Mouse (Mus musculus) frontal cortex, adult (tissue): ENCODE measurements around the gene Efcab5.
"Not testable (repeated sequence)": the region's sequence is repeated elsewhere in the genome, so short reads cannot be mapped to it uniquely, and the experiment has no call there.

Source experiments
- ATAC-seq: cut with Nextera tagmentation; 2 replicates; pipeline ENCODE4 v1.9.2; 2017; ENCODE audit warnings: mild to moderate bottlenecking, moderate library complexity, mixed read lengths; ENCODE audit not compliant: low TSS enrichment

The Efcab5 gene

DNA sequence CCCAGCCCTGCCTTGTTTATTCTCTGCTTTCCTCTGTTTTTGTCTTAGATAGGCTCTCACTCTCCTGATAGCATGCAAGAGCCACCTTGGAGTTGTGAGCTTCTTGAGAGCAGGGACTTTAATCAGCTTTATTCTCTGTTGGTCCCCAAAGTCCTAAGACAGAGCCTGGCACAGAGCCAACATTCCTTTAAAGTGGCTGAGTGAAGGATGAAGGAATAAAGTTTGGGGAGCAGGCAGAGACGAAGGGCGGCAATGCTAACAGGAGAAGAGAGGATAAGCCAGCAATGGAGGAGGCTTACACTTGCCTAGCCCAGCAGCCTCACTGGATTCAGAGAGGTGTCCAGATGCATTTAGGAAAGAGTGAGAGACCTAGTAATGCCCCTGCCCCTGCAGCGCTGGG, 92.2 kb downstream of the Efcab5 start:
- ATAC-seq = no peak

DNA sequence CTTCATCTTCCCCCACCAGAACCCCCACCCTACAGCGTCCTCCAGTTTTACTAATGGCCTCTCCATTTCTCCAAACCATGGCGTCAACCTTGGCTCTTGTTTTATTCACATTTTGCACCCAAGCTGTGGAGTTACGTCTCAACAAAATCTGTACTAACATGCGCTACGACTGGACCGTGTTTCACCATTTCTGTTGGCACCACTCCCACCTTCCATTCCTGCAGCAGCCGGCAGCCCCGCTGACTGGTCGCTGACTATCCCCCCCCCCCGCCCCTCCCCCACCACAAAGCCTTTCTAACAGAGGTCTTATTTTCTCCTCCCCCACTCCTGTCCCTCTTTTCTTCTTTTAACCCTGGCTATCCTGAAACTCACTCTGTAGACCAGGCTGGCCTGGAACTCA, 93.6 kb downstream of the Efcab5 start:
- ATAC-seq = no peak

DNA sequence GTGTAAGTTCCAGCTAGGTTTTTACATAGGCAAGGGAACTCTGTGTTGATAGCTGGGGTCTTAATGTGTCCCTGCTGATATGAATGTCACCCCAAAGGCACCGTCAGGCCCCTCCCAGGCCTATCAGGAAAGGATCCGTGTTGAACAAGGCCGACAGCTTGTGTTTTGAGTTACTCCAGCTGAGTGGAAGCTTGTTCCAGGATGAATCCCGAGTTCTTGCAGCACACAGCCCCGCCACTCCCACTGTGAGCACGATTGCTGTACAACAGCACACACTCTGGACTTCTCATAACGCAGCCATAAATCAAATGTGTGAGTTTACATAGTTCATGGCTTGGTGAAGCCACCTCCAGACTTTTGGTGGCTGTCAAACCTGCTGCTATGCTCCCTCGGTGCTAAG, 94.6 kb downstream of the Efcab5 start:
- no peak for ATAC-seq

DNA sequence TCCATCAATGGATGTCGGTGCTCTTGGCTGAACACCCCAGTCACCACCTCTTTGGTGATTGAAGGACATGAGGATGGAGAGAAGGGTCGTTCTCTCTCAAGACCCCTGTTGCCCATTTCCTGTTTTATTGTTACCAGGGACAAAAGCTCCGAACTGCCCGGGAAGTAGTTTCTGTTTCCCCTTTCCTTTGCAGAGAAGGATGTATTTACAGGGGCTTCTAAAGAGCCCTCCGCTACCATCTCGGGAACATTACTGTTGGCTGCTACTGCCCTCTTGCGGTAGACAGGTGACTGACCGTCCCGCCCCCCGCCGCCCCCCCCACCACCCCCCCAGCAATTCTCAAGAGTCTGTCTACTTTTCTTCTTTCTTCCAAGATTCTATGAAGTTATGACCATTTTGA, 95.6 kb downstream of the Efcab5 start:
- no peak for ATAC-seq

DNA sequence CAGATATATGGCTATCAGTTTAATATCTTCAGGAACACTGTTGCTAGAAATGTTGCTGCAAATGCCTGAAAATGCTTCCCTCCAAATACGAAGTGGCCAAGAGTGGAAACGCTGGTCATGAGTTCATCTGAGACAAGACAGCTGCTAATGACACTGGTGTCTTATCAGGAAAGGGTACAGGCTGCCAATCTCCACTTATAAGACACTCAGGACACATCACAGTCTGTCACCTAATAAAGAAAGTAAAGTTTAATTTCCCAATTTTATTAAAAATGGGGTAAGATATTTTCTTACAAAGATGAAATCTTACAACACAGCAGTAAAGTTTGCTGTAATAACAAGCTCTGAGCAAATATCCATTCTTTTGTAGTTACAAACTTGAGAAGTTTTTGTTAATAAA, 99.6 kb downstream of the Efcab5 start:
- ATAC-seq = no peak

DNA sequence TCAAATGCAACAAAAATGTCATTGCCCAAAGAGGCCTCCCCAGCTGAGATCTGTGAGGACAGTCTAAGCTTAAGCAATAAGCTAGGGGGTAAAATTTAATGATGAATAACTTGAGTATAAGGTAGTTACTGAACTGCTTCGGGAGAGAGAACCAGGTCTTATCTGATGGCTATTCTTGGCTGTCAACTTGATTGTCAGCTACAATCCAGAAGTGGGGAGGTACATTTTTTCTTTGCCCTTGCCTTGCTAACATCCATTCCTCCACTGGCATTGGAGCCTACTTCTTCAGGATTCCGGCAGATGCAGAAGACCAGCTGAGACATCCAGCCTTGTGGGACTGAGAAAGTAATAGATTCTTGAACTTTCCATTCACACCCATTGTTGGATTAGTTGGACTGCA, 101.8 kb downstream of the Efcab5 start:
- no peak for ATAC-seq

DNA sequence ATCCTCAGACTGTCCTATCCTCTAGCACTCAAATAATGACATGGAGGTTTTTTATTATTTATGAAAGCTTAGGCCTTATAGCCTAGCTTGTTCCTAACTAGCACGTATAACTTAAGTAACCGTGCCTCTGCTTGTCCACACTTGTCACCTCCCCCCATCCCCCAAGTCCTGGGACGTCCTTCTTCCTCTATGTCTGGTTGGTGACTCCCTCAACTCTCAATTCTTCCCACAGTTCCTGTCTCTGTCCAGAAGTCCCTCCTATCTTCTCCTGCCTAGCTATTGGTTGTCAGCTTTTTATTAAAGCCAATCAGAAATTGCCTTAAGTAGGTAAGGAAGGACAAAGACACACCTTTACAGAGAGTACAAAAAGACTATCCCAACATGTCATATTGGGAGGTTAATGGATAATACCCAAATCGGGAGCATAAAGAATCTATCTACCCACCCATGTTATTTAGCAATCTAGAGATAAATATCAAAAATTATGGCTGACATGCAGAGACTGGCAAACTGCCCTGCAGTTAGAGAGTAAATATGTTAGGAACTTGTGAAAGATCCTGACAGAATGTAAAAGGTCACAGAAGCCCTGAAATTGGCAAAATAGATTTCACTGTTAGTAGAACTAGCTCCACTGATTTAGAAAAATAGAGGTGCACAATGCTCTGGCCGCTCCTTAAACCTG, 104.6 kb downstream of the Efcab5 start:
- ATAC-seq = no peak

DNA sequence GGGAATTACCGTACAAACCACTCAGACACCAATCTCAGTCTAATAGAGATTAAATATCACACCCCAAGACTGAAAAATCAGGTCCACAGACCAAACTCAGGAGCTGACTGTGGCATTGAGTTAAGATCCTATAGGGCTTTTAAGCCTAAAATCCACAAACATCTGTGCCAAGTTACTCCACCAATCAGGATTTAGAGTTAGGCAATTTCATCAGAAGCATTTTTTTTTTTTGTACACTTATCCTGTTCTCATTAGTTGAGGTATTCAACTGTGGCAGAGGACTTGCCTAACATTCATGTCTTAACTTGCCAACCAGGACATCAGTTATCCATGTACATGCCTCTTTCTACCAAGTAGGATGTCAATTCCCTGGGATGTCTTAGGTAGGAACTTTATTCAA, 109.4 kb downstream of the Efcab5 start:
- ATAC-seq = no peak

DNA sequence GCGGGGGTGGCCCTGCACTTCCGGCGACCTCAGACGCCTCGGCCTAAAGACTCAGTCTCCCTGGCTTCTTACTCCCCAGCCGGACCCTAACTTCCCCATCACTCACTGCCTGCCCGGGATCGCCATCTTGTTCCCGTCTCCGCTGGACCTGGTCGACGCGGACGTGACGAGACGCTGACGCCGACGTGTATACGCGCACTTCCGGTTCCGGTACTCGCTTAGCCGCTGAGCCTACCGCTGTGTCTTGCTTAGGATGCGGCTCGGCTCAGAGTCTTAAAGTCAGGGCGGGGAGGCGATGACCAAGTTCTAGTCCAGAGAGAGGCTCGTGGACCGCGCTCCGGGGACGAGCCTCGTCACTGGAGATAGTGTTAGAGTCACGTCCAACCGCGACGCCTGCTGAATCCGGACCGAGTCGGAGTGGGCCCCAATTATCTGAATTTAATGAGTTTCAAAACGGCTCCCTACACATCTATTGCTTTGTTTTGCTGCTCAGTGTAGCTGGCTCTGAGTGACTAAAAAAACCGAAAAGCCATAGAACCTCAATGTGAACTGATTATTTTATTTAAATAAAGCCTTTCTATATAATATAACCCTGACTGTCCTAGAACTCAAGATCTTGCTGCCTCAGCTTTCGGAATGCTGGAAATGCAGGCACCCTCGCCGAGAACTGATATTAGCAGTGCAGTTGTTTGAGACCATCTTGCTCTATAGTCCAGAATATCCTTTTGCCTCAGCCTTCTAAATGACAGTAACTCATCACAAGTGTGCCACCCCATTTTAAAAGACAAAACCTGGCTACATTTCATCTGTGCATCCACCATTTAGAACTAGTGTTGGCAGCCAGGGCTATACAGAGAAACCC, 110.3 kb downstream of the Efcab5 start, which contains the start of gene Nsrp1:
Gene Nsrp1, minus strand, starts transcription at position 163 of the 862 bp plus-strand sequence.
- peak; percentile 100 for ATAC-seq

DNA sequence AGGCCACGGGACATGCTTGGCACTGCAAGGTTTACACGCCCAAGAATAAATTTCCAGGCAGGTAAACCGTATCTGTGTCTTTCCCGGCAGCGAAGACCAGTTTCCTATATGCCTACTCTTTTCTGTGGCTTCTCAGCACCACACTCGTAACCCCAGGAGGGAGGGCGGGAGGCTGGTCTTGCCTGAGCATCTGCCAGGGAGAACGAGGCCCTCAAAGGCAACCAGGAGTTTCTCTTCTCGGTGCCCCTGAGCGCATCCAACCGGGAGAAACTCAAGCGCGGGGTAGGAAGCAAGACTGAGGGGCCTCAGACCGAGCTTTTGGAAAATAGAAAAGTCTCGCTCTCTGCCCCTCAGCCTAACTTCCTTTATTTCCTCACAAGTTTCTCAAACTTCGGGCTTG, 111.0 kb downstream of the Efcab5 start:
- ATAC-seq = peak; percentile 23; the same call in 1 of the 2 replicates

DNA sequence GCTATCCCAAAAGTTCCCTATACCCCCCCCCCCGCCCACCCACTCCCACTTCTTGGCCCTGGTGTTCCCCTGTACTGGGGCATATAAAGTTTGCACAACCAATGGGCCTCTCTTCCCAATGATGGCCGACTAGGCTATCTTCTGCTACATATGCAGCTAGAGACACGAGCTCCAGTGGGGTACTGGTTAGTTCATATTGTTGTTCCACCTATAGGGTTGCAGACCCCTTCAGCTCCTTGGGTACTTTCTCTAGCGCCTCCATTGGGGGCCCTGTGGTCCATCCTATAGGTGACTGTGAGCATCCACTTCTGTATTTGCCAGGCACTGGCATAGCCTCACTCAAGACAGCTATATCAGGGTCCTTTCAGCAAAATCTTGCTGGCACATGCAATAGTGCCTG, 111.4 kb downstream of the Efcab5 start:
- ATAC-seq = not testable (repeated sequence)

DNA sequence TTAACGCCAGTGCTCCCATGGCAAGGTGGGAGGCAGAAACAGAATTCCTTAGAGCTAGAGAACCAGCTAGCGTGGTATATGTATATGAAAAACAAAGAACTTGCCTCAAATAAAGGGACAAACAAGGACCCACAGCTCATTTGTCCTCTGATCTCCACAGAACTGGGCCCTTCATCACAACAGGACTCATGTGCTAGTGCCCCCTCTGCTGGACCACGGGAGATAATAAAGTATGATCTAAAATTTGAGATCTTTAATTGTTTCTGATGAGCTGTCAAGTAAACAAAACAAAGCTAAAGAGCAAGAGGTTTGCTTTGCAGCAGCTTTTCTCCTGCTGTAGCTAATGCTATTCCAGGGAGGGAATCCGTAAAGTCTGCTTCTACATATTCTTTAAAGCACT, 118.0 kb downstream of the Efcab5 start:
- ATAC-seq = no peak

DNA sequence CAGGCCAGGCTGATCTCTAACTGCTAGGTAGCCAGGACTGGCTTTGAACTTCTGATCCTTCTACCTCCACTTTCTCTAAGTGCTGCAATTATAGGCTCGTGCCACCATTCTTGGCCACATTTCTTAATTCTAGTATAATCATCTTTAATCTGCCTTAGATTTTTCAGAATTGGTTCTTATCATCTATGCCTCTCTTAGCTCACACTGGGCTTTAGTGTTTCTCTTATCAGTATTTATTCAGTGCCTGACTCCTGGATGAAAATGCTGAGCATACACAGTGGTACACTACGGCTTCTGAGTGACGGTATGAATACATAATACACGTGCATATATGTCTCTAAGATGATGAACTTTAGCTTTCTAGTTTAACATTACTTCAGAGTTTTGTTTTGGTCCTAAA, 119.9 kb downstream of the Efcab5 start:
- no peak for ATAC-seq

DNA sequence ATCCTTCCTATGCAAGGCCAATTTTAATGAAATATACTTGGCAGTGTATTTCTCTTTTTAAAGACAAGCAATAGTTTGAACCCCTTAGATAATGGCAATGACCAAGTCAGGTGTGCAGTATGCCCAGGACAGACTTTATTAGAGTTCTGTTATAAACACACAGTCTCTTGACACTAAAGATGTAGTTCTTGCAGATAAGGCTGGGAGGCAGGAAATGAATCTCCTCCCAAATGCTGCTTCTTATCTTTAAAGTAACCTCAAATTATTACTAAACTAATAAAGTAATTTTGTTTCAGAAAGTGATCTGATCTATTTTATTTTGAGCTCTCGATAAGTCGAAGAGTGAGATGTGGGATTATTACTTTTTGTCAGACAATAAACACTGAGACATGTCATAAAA, 125.4 kb downstream of the Efcab5 start:
- ATAC-seq = no peak

DNA sequence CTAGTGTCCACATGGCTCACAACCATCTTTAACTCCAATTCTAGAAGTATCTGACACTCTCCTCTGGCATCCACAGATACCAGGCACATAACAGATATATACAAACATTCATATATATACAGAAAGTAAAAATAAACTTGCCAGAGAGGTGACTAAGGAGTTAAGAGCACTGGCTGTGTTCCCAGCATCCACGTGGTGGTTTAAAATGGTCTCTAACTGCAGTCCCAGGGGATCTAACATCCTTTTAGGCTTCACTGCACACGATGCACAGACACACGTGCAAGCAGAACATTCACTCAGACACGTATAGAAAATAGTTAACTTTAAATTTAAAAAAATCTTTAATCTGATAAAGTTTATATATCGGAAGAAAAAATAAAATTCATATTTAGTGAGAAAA, 126.8 kb downstream of the Efcab5 start:
- ATAC-seq = no peak

DNA sequence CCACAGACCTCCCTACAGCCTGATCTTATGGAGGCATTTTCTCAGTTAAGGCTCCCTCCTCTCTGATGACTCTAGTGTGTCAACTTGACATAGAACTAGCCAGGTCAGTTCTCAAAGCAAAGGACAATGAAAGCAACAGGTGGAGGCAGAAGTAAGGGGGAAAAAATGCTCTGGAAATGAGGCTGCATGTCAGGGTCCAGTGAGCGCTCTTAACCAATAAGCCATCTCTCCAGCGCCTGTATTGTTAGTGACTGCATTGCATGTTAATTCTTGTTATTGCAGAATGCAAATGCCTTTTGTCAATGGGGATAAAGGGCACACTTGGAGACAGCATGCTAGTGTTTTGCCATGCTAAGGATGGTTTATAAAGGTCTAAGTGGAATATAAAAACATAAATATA, 146.0 kb downstream of the Efcab5 start:
- no peak for ATAC-seq

DNA sequence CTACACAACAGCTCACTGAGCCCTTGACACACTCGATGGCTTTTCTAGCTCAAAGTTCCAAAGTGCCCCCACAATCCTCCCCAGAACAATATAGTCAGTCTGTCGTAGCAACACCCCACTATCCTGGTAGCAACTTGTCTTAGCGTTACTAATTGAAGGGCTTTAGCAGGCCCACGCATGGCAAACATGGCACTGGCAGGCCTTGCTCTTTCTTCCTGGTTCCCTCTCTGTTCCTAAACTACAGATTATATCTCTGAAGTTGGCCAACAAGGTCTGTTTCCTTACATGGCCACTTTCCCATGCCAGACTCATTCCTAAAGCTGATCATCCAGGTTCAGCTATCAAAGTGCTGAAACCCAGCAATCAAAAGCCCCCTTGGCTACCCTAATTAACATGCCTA, 146.9 kb downstream of the Efcab5 start:
- ATAC-seq = no peak
